Mouse (Mus musculus) frontal cortex, postnatal 25 days (tissue): Measurements from ENCODE around the gene Gm30302.
"Not testable (repeated sequence)": the region's sequence is repeated elsewhere in the genome, so short reads cannot be mapped to it uniquely, and the experiment has no call there.

Experiments used
- DNase-seq, 2 experiments: peaks; one replicate each; pipeline ENCODE4 v3.0.0; 2022; ENCODE audit warnings: low spot score in 2 of 2

The Gm30302 gene

DNA sequence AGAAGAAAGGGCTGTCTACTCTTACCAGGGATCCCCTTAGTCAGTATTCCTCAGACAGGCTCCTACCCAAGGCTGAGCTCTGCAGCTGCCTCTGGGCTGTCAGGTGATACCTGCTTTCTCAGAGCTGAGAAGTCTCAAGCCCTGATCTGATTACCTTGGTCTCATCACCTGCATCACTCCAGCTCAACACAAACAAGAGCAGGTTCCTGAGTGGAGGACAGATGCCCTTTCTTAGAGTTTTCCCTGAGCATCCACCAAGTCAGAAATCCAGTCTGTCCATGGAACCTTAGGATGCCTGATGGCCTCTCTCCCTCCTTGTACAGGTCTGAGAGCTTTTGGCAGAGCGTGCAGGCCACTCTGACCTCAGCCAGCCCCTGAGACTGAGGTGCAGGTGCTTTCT, at the start of gene Gm30302:
Gm30302 (minus strand) TSS at position 101 of the 400 bp plus-strand sequence.
- no peak for DNase-seq

GRCm38 (mm10) chr13:49846751-49847150, 48.0 kb upstream of the Gm30302 start:
- DNase-seq: no peak

DNA sequence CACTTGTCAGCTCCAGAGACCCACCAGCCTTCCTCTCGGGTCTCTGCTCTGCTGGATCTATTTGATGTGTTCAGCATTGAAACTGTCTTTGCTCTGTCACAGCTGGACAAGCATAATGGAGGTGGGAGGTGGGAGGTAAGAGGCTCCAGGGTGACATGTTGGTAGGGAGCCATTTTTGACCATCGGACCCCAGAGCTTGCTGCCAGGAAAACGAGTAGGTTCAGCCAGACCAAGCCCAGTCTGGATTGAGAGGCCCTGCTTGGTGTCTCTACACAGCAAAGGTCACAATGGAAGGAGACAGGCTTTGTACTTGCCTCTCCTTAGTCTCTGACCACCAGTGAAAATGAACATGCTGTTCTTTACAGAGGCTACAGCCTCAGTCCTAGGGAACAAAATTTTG, 47.3 kb upstream of the Gm30302 start:
- DNase-seq: no peak

- DNase-seq: no peak
These were observed 46.9 kb upstream of the Gm30302 start for GRCm38 (mm10) chr13:49845663-49846062.

- DNase-seq: no peak
These were observed 45.3 kb upstream of the Gm30302 start for GRCm38 (mm10) chr13:49844071-49844470.

GRCm38 (mm10) chr13:49841186-49841585, 42.4 kb upstream of the Gm30302 start:
- DNase-seq: no peak

- no peak for DNase-seq
These were observed 31.6 kb upstream of the Gm30302 start for GRCm38 (mm10) chr13:49830355-49830754.

- DNase-seq: no peak
These were observed 26.5 kb upstream of the Gm30302 start for GRCm38 (mm10) chr13:49825300-49825699.

- DNase-seq: no peak
These were observed 16.2 kb upstream of the Gm30302 start for GRCm38 (mm10) chr13:49814958-49815357.

DNA sequence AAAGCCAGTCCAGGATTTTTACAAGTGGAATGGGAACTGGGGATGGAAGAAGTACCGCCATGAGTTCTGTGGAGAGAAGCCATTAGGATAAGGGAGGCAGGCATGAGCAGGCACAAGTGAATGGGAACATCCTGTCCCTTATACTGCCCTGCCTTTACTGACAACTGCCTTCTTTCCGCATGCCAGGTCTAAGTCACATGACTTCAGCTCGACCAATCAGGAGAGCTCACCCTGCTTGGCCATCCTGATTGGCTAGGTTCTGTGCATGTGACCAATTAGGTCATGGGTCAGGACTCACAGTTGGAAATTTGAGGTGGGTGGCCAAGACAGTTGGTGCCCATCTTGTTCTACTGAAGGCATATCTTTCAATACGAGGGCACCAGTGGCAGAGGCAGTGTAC, 15.6 kb upstream of the Gm30302 start:
- no peak for DNase-seq

GRCm38 (mm10) chr13:49807146-49807545, 8.3 kb upstream of the Gm30302 start:
- DNase-seq: no peak

DNA sequence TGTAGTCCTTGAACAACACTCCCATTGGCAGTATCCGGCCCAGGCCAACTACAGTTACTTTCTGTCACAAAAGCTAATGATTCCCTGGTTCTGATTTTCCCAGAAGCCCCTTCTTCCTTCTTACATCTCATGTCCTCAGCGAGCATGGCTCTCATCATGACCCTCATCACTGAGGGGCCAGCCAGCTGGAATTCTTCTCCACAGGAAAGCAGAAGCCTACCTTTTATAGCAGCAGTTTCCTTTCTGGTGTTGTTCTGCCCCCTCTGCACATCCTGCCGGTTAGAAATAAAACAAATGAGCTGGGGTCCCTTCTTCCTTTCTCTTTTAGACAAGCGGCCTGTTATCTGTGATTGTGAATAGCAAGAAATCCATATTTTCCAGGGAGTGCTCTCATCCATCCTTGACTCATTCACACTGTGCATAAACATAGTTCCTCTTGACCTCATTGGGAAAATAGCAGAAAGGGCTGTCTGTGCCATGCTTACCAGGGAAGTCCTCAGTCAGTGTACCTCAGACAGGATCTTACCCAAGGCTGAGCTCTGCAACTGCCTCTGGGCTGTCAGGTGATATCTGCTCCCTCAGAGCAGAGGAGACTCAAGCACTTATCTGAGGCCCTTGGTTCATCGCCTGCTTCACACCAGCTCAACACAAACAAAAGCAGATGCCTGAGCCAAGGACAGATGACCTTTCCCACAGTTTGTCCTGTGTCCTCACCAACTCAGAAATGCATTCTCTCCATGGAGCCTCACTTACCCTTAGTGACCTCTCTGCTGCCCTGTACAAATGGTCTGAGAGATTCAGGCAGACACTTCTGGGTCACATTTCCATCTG, 10.0 kb downstream of the Gm30302 start:
- no peak for DNase-seq

DNA sequence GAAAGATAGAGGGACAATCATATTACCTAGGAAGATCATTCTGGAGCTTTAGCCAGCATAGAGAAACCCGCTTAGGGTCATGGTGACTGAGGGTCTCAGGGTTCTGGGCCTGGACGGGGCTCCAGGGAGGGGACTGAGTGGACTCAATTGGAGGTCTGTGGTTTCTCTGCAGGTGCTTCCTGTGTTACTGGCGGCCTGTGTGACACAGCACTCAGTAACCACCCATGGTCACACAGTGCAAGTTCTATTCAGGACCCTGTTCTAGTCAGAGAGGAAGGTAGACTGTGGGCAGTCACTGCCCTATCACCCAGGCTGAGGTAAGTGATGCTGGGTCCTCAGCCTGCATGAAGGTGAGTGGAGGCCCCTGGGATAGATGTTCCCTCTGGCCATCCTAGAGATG, 14.9 kb downstream of the Gm30302 start:
- no peak for DNase-seq

DNA sequence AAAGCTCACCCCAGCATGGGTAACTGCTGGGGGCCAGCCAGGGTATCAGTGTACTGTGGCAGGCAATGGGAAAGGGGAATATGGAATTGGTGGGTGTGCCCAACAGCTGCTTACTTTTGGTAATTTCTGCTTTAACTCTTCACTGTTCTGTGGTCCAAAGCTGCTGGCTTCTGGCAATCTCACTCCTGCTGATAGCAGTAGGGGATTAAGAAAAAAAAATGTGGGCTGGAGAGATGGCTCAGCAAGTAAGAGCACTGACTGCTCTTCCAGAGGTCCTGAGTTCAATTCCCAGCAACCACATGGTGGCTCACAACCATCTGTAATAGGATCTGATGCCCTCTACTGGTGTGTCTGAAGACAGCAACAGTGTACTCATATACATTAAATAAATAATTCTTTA, 27.3 kb downstream of the Gm30302 start:
- not testable (repeated sequence) for DNase-seq

GRCm38 (mm10) chr13:49769111-49769510, 29.7 kb downstream of the Gm30302 start:
- DNase-seq: no peak

GRCm38 (mm10) chr13:49768048-49768447, 30.8 kb downstream of the Gm30302 start:
- no peak for DNase-seq

DNA sequence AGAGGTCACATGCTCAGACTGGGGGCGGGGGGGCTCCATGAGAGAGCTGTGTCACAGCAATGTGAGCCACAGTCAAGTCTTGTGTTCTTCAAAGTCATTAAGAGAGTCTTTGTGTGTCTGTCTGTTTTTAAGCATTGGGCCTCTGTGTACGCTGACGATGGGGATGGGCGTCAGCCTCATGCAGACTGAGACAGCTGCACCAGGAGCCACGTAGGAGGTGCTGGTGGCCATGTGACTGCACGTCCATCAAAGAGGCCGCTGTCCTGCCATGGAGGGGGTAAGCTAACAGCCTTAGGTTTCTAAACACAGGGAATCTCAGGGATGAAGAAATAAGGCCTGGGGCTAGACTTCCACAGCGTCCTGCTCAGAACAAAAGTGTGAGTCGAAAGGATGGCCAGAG, 32.5 kb downstream of the Gm30302 start:
- no peak for DNase-seq

DNA sequence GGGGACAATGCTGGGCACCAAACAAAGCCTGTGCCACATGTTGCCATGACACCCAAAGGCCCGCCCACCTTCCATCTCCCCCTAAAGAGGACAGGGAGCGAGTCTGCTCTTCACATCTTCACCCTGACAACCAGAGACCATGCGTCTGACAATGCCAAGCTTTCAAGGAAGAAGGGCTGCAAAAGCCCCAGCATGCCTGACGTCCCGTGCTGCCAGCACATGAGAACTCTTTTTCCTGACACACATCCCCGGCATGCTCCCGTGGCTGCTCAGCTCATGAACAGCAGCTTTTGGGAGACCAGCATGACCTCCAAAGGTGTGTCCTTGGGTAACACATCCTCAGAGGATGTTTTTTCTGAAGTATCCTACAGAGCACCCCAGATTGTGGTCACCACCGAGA, 33.5 kb downstream of the Gm30302 start:
- DNase-seq: no peak

GRCm38 (mm10) chr13:49762208-49762607, 36.6 kb downstream of the Gm30302 start:
- no peak for DNase-seq

GRCm38 (mm10) chr13:49760675-49761074, 38.1 kb downstream of the Gm30302 start:
- no peak for DNase-seq

DNA sequence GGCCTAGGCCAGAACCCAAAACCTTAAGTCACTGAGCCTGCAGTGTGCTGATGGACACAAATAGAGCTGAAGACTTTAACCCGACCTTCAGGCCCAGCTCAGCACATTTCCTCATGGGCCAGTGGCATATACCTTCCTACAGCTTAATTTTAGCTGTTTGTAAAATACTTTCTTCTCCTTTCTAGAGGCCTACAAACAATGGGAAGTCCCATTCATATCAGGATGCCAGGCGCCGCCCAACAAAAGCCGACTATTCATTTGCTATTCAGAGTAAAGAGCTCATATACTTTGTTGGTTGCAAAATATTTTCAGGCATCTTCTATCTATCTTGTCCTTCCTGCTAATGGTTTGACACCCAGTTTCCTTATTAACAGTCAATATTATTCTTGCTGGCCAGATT, 40.8 kb downstream of the Gm30302 start:
- DNase-seq: no peak

DNA sequence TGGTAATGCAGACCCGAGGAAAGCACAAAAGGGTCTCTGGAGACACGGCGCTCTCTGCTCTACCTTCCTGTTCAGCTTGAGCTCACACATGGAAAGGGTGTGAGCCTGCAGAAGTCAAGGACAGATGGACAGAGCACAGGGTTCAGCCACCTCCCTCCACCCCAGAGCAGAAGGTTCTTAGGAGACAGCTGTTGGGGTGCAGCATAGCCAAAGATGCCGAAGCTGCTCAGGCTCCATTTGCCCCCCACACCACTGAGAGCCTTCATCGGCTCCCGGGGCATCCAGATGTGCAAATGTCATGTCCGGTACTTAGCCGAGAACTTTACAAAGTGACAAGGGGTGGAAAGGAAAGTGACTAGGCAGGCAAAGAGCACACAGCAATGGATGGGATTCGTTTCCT, 42.2 kb downstream of the Gm30302 start:
- no peak for DNase-seq

GRCm38 (mm10) chr13:49741285-49742040, 57.3 kb downstream of the Gm30302 start:
- DNase-seq: no peak
